Mouse (Mus musculus) liver, embryonic 13.5 days (tissue): ENCODE measurements around the gene Dip2b. TPM values are rescaled to one million over a fixed set of nuclear protein-coding genes. Genes with fewer than 3 reads are reported as not detected.

ENCODE experiments used
- polyA plus RNA-seq: library from polyadenylated mRNA; unstranded; fragments of >200 nt; fragmentation: Nextera tagmentation; extraction: Ambion mirVana; gene quantifications from 2 replicates; pipeline ENCODE4 v1.2.1, GENCODE M21; 2015

Dip2b gene
- polyA plus RNA-seq, 1 experiment from 2014 or later, result 2.2 TPM

Other genes starting within 250 kb of the Dip2b start
- 7.8 and 12.0 TPM in 2 replicates for gene Lima1, start 163.2 kb upstream of the Dip2b start, polyA plus RNA-seq
- not detected in 2 replicates for gene Fam186a, start 71.6 kb upstream of the Dip2b start, polyA plus RNA-seq
- gene Larp4, start 68.6 kb upstream of the Dip2b start, polyA plus RNA-seq, result 20.0 and 26.6 TPM in 2 replicates
- gene Atf1, start 189.2 kb downstream of the Dip2b start, polyA plus RNA-seq, result 46.5 and 51.3 TPM in 2 replicates
- not detected in 2 replicates for gene Tmprss12, start 242.2 kb downstream of the Dip2b start, polyA plus RNA-seq